Mouse (Mus musculus) CH12.LX (cell line): ENCODE measurements around the gene Dkkl1. TPM values are rescaled to one million over a fixed set of nuclear protein-coding genes. Genes with fewer than 3 reads are reported as not detected.

Experiments
- DNase-seq: peaks from one replicate; pipeline ENCODE4 v3.0.0-alpha.2; 2013; ENCODE audit errors: extremely low read depth
- H3K27ac ChIP-seq: 2 replicates; pipeline ENCODE4 v1.5.1; 2012; ENCODE audit warnings: low read depth, mild to moderate bottlenecking, control low read depth, moderate library complexity; ENCODE audit not compliant: insufficient read depth
- H3K27me3 ChIP-seq: replicated peaks from 2 replicates; pipeline ENCODE3; 2012; ENCODE audit warnings: inconsistent platforms
- H3K36me3 ChIP-seq, 2 experiments: replicated peaks in 1 of 2; 2 replicates each; pipeline versions ENCODE3 to v1.6.1; 2012; ENCODE audit warnings: inconsistent platforms in 1 of 2, low read length in 1 of 2, mild to moderate bottlenecking in 1 of 2, mixed read lengths in 1 of 2, moderate library complexity in 1 of 2; ENCODE audit not compliant: control insufficient read depth in 1 of 2, insufficient read depth in 1 of 2
- H3K4me1 ChIP-seq, 2 experiments: 2 replicates each; pipeline ENCODE4 v1.6.1; 2012; ENCODE audit warnings: inconsistent platforms in 1 of 2, moderate library complexity in 1 of 2; ENCODE audit not compliant: insufficient read depth in 2 of 2, control insufficient read depth in 1 of 2
- H3K4me2 ChIP-seq: 2 replicates; pipeline ENCODE4 v1.6.1; 2012; ENCODE audit warnings: low read depth, mild to moderate bottlenecking, control low read depth; ENCODE audit not compliant: poor library complexity, insufficient read depth, severe bottlenecking
- H3K4me3 ChIP-seq, 3 experiments: fragments of 150-350 bp in 1 of 3; sonication (generic) in 1 of 3; replicated peaks in 1 of 3; 2 replicates each; pipeline versions ENCODE3 to v1.5.1; 2011 to 2012; ENCODE audit warnings: low read depth in 2 of 3, low read length in 2 of 3, mild to moderate bottlenecking in 2 of 3, moderate library complexity in 2 of 3, control low read depth in 1 of 3, improper control_type of control experiment in 1 of 3, inconsistent platforms in 1 of 3, mixed read lengths in 1 of 3; ENCODE audit not compliant: poor library complexity in 1 of 3
- H3K79me2 ChIP-seq: replicated peaks from 2 replicates; pipeline ENCODE4 v1.6.1; 2012; ENCODE audit warnings: mild to moderate bottlenecking, moderate library complexity; ENCODE audit not compliant: control insufficient read depth, poor library complexity, insufficient read depth, severe bottlenecking; ENCODE audit errors: extremely low read depth
- H3K9ac ChIP-seq: 2 replicates; pipeline ENCODE4 v1.6.1; 2012; ENCODE audit warnings: low read depth, mild to moderate bottlenecking, control low read depth, moderate library complexity; ENCODE audit not compliant: insufficient read depth
- H3K9me3 ChIP-seq: replicated peaks from 2 replicates; pipeline ENCODE3; 2012; ENCODE audit warnings: low read length, inconsistent platforms, mixed read lengths
- BHLHE40 ChIP-seq: IDR thresholded peaks from 2 replicates; pipeline ENCODE4 v1.6.1; 2011; ENCODE audit warnings: mild to moderate bottlenecking, low read depth, low read length, improper control_type of control experiment
- CHD2 ChIP-seq: IDR thresholded peaks from 2 replicates; pipeline ENCODE4 v1.6.1; 2011; ENCODE audit warnings: low read length, improper control_type of control experiment
- CTCF ChIP-seq, 2 experiments: IDR thresholded peaks in 1 of 2; conservative IDR thresholded peaks in 1 of 2; 2 replicates each; pipeline ENCODE4 v1.5.1; 2011 to 2012; ENCODE audit warnings: low read depth in 2 of 2, low read length in 2 of 2, improper control_type of control experiment in 1 of 2, inconsistent platforms in 1 of 2, mild to moderate bottlenecking in 1 of 2, moderate library complexity in 1 of 2
- ELF1 ChIP-seq: IDR thresholded peaks from 2 replicates; pipeline ENCODE4 v1.6.1; 2014; ENCODE audit warnings: low read depth, mild to moderate bottlenecking, inconsistent platforms, low read length, improper control_type of control experiment
- EP300 ChIP-seq: IDR thresholded peaks from 2 replicates; pipeline ENCODE4 v1.6.1; 2011; ENCODE audit warnings: low read length, improper control_type of control experiment
- GABPA ChIP-seq: IDR thresholded peaks from 2 replicates; pipeline ENCODE4 v1.6.1; 2012; ENCODE audit warnings: low read depth, low read length, improper control_type of control experiment, inconsistent platforms; ENCODE audit not compliant: insufficient replicate concordance
- IRF4 ChIP-seq: IDR thresholded peaks from 2 replicates; pipeline ENCODE4 v1.6.1; 2014; ENCODE audit warnings: low read depth, mild to moderate bottlenecking, inconsistent platforms, low read length, improper control_type of control experiment
- JUND ChIP-seq: conservative IDR thresholded peaks from 2 replicates; pipeline ENCODE4 v1.6.1; 2011; ENCODE audit warnings: low read depth, low read length, improper control_type of control experiment
- KAT2A ChIP-seq: IDR thresholded peaks from 2 replicates; pipeline ENCODE4 v1.6.1; 2012; ENCODE audit warnings: low read length, improper control_type of control experiment, inconsistent platforms; ENCODE audit not compliant: insufficient replicate concordance
- MAFK ChIP-seq: IDR thresholded peaks from 2 replicates; pipeline ENCODE4 v1.6.1; 2011; ENCODE audit warnings: low read length, improper control_type of control experiment; ENCODE audit not compliant: insufficient replicate concordance
- MEF2A ChIP-seq: IDR thresholded peaks from 2 replicates; pipeline ENCODE4 v1.6.1; 2014; ENCODE audit warnings: low read depth, mild to moderate bottlenecking, inconsistent platforms, low read length, improper control_type of control experiment, borderline replicate concordance
- MXI1 ChIP-seq: IDR thresholded peaks from 2 replicates; pipeline ENCODE4 v1.6.1; 2011; ENCODE audit warnings: mild to moderate bottlenecking, low read depth, low read length, improper control_type of control experiment
- MYC ChIP-seq: IDR thresholded peaks from 2 replicates; pipeline ENCODE4 v1.6.1; 2011; ENCODE audit warnings: low read depth, mild to moderate bottlenecking, improper control_type of control experiment, low read length
- NELFE ChIP-seq: IDR thresholded peaks from 2 replicates; pipeline ENCODE4 v1.6.1; 2011; ENCODE audit warnings: low read depth, low read length, improper control_type of control experiment
- NRF1 ChIP-seq: IDR thresholded peaks from 2 replicates; pipeline ENCODE4 v1.6.1; 2014; ENCODE audit warnings: low read depth, mild to moderate bottlenecking, inconsistent platforms, low read length, improper control_type of control experiment, moderate library complexity
- POLR2A ChIP-seq: IDR thresholded peaks from 2 replicates; pipeline ENCODE4 v1.6.1; 2011; ENCODE audit warnings: low read depth, mild to moderate bottlenecking, improper control_type of control experiment, low read length
- RAD21 ChIP-seq: IDR thresholded peaks from 2 replicates; pipeline ENCODE4 v1.6.1; 2011; ENCODE audit warnings: low read depth, mild to moderate bottlenecking, low read length, improper control_type of control experiment, moderate library complexity
- RCOR1 ChIP-seq: conservative IDR thresholded peaks from 2 replicates; pipeline ENCODE4 v1.6.1; 2012; ENCODE audit warnings: low read depth, mild to moderate bottlenecking, inconsistent platforms, low read length, improper control_type of control experiment
- SMC3 ChIP-seq: IDR thresholded peaks from 2 replicates; pipeline ENCODE4 v1.6.1; 2011; ENCODE audit warnings: low read depth, low read length, improper control_type of control experiment
- TBP ChIP-seq: conservative IDR thresholded peaks from 2 replicates; pipeline ENCODE4 v1.6.1; 2011; ENCODE audit warnings: low read depth, low read length, improper control_type of control experiment
- TCF12 ChIP-seq: IDR thresholded peaks from 2 replicates; pipeline ENCODE4 v1.6.1; 2014; ENCODE audit warnings: low read depth, mild to moderate bottlenecking, inconsistent platforms, low read length, improper control_type of control experiment
- UBTF ChIP-seq: IDR thresholded peaks from 2 replicates; pipeline ENCODE4 v1.6.1; 2012; ENCODE audit warnings: low read depth, mild to moderate bottlenecking, inconsistent platforms, low read length, improper control_type of control experiment, moderate library complexity
- USF1 ChIP-seq: IDR thresholded peaks from 2 replicates; pipeline ENCODE4 v1.6.1; 2014; ENCODE audit warnings: low read depth, mild to moderate bottlenecking, inconsistent platforms, low read length, improper control_type of control experiment
- USF2 ChIP-seq: conservative IDR thresholded peaks from 2 replicates; pipeline ENCODE4 v1.6.1; 2011; ENCODE audit warnings: low read depth, low read length, improper control_type of control experiment
- ZC3H11A ChIP-seq: IDR thresholded peaks from 2 replicates; pipeline ENCODE4 v1.6.1; 2012; ENCODE audit warnings: low read depth, mild to moderate bottlenecking, inconsistent platforms, low read length, improper control_type of control experiment
- ZKSCAN1 ChIP-seq: IDR thresholded peaks from 2 replicates; pipeline ENCODE4 v1.6.1; 2012; ENCODE audit warnings: low read depth, inconsistent platforms, low read length, improper control_type of control experiment, borderline replicate concordance
- ZMIZ1 ChIP-seq: IDR thresholded peaks from 2 replicates; pipeline ENCODE4 v1.6.1; 2012; ENCODE audit warnings: low read depth, mild to moderate bottlenecking, inconsistent platforms, low read length, improper control_type of control experiment
- ZNF384 ChIP-seq: IDR thresholded peaks from 2 replicates; pipeline ENCODE4 v1.6.1; 2012; ENCODE audit warnings: low read depth, low read length, improper control_type of control experiment, inconsistent platforms
- dilution Hi-C: fragments of 300-500 bp; cut with MboI; formaldehyde crosslinking; loops from 2 replicates; pipeline ENCODE4 v1.14.3; 2020; ENCODE audit warnings: low sequenced_read_pairs; ENCODE audit not compliant: extremely low pct_unique_long_range_greater_than_20kb, extremely low pct_ligation_motif_present
- in situ Hi-C: fragments of 300-500 bp; cut with MboI; formaldehyde crosslinking; loops from 3 replicates; pipeline ENCODE4 v1.14.3; 2019; ENCODE audit warnings: low sequenced_read_pairs, low pct_ligation_motif_present, low pct_unique_long_range_greater_than_20kb, mixed read lengths
- polyA plus RNA-seq: library from polyadenylated mRNA; unstranded; fragments of >175 nt; gene quantifications from 2 replicates; pipeline ENCODE4 v1.2.1, GENCODE M21; 2012; ENCODE audit warnings: low read depth; ENCODE audit not compliant: insufficient read length
- total RNA-seq, 2 experiments: library from RNA; depleted of rRNA; stranded (reverse); fragments of 300-350 nt in 1 of 2; fragments of >200 nt in 1 of 2; gene quantifications; 2 replicates each; pipeline ENCODE4 v1.2.3; 2012 to 2014

Dkkl1 gene
- total and polyA plus RNA-seq, 3 experiments = 0.24 to 1.6 (median 0.44) TPM

GRCm38 (mm10) chr7:45169495-45169894 is 42.5 kb downstream of the Dkkl1 start:
- H3K27me3 ChIP-seq = peaks cover 54% of the 10 kb centered on the region
- H3K36me3 ChIP-seq = no peaks in the 10 kb centered on the region
- TF ChIP-seq ZMIZ1 (no peak), POLR2A (no peak), NRF1 (no peak), SMC3 (no peak), ZC3H11A (no peak), ZKSCAN1 (no peak), GABPA (no peak), JUND (no peak), EP300 (no peak), MXI1 (no peak), RAD21 (no peak), MYC (no peak), ZNF384 (no peak), TBP (no peak), KAT2A (no peak), TCF12 (no peak), MAFK (no peak), CHD2 (no peak), CTCF (conservative IDR thresholded peaks at IDR 0.05 in 1 of 2, IDR thresholded peaks at IDR 0.05 in 1 of 2; ENCODE audit: low read depth in 2 of 2, low read length in 2 of 2) (no peak)
- in situ Hi-C loops = loop anchor here (10.0 kb wide), 1 partner anchor 135 kb away; no protein-coding TSS in a partner anchor
- H3K9me3 ChIP-seq = peaks cover 36% of the 10 kb centered on the region
- dilution Hi-C loops = no loop called here
- H3K9ac ChIP-seq = no peak overlapping the region
- H3K27ac ChIP-seq = no peak overlapping the region
- no peak for DNase-seq
- no peak overlapping the region for H3K4me3 ChIP-seq
- no peak overlapping the region for H3K4me2 ChIP-seq
- no peaks in the 10 kb centered on the region for H3K79me2 ChIP-seq
- peaks cover under 1 to 2% of the 10 kb centered on the region in 2 experiments for H3K4me1 ChIP-seq

DNA sequence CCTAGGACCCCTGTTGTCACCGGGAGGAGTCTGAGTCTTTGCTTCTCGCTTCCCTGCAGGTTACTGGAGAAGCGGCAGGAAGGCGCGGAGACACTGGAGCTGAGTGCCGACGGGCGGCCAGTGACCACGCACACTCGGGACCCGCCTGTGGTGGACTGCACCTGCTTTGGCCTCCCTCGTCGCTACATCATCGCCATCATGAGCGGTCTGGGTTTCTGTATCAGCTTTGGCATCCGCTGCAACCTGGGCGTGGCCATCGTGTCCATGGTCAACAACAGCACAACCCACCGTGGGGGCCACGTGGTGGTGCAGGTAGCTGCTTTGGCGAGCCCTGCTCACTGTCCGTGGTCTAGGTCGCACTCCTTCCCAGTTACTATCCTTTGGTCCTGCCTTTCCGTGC is 43.3 kb downstream of the Dkkl1 start:
- Histone ChIP-seq H3K27me3 (peaks cover 61% of the 10 kb centered on the region), H3K4me2 (no peak overlapping the region), H3K27ac (no peak overlapping the region), H3K9me3 (peaks cover 36% of the 10 kb centered on the region), H3K9ac (no peak overlapping the region), H3K79me2 (no peaks in the 10 kb centered on the region), H3K36me3 (no peaks in the 10 kb centered on the region), H3K4me3 (no peak overlapping the region), H3K4me1 (no peaks in the 10 kb centered on the region)
- dilution Hi-C loops = no loop called here
- in situ Hi-C loops = loop anchor here (10.0 kb wide), 1 partner anchor 136 kb away; no protein-coding TSS in a partner anchor
- DNase-seq = no peak
- no peak for TF ChIP-seq UBTF
- no peak for TF ChIP-seq ZMIZ1
- TF ChIP-seq KAT2A = no peak
- no peak for TF ChIP-seq USF2
- no peak for TF ChIP-seq IRF4
- no peak for TF ChIP-seq BHLHE40
- TF ChIP-seq JUND = no peak
- TF ChIP-seq GABPA = no peak
- TF ChIP-seq ELF1 = no peak
- TF ChIP-seq NELFE = no peak
- TF ChIP-seq MEF2A = no peak
- TF ChIP-seq POLR2A = no peak
- no peak for TF ChIP-seq MAFK
- no peak for TF ChIP-seq MYC
- no peak for TF ChIP-seq RCOR1
- no peak for TF ChIP-seq TBP
- no peak for TF ChIP-seq USF1
- no peak for TF ChIP-seq ZC3H11A
